Mouse (Mus musculus): ENCODE data around the gene Pik3ip1.

The Pik3ip1 gene

GRCm38 (mm10) chr11:3382602-3383594 is 52.7 kb downstream of the Pik3ip1 start:
- DNase-seq = no peak

DNA sequence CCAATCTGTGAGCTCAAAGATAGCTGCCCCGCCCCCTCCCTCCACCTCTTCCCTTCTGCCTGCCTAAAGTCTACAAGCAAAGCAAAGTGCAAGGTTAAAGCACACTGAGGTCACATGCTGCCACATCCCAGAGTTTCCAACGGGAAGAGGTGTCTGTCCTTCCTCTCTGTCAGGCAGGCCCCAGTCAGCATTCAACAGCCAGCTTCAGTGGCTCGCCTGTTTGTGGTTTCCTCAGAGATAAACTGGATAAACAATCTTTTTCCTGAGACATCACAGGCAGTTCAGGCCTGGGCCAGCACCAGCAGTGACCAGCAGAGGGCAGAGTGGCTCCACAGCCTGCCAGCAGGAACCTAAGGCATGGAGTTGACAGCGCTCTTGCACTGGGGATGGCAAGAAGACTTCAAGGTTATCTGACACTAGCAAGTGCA is 56.8 kb downstream of the Pik3ip1 start:
- peak; percentile 91 for DNase-seq

GRCm38 (mm10) chr11:3387482-3388196 is 57.4 kb downstream of the Pik3ip1 start:
- DNase-seq = no peak

DNA sequence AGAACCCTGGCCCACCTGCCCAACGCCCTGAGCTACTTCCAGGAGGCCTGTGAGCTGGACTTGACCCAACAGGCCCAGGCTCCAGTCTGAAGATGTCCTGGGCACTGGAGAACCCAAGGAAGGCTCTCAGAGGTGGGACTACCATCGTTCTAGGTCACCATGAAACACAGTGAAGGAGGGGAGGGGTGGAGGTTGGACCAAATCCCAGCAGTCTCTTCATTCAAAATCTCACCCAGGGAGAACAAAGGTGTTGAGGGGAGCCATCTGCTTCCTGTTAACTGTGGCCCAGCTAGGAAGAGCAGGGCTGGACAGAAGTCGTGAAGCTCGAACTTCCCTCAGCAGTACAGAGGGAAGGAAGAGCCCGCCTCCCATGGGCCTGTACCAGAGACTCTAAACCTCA is 59.8 kb downstream of the Pik3ip1 start:
- no peak for DNase-seq

DNA sequence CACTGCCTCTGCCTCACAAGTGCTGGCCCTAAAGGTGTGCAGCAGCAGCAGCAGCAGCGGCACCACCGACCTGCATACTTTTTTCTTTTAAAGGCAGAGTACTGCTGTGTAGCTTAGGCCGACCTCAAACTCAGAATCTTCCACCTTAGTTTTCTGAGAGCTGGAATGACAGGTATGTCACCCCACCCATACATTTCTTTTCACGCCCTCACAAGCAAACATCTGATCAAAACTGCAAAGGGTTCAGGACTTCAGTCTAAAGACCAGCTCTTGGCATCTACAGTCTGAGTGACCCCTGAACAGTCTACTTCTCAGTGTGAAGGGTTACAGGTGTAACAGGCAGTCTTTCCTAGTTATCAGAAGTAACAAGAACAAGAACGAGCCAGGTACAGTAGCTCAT is 60.6 kb downstream of the Pik3ip1 start:
- DNase-seq = no peak

DNA sequence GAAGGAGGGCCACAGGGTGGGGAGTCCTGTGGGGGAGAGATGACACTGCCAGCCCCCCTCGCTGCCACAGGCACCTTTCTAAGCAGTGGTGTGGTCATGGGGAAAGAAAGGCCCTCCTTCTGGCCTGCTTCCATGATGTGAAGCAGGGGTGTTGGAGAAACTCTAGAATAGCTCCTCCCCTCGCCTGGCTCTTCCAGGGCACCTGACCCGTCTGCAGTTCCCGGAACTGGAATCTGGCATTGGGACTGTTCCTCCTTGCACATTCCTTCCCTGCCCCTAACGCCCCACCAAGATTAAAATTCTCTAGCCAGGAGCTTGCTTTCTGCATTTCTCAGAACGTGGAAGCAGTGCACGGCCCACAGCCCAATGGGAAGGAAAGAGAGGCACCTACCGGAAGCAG is 62.3 kb downstream of the Pik3ip1 start:
- peak; percentile 29 for DNase-seq

All from kidney, adult 18-20 months (tissue).